Mouse (Mus musculus) lung, postnatal 0 days (tissue): ENCODE data around the gene Atpif1.

Experiments used
- CTCF ChIP-seq: IDR thresholded peaks from 2 replicates; pipeline ENCODE4 v1.5.1; 2016; ENCODE audit warnings: antibody characterized with exemption, mild to moderate bottlenecking
- EP300 ChIP-seq: IDR thresholded peaks from 2 replicates; pipeline ENCODE4 v1.6.1; 2016; ENCODE audit warnings: antibody characterized with exemption, mild to moderate bottlenecking, control low read depth

DNA sequence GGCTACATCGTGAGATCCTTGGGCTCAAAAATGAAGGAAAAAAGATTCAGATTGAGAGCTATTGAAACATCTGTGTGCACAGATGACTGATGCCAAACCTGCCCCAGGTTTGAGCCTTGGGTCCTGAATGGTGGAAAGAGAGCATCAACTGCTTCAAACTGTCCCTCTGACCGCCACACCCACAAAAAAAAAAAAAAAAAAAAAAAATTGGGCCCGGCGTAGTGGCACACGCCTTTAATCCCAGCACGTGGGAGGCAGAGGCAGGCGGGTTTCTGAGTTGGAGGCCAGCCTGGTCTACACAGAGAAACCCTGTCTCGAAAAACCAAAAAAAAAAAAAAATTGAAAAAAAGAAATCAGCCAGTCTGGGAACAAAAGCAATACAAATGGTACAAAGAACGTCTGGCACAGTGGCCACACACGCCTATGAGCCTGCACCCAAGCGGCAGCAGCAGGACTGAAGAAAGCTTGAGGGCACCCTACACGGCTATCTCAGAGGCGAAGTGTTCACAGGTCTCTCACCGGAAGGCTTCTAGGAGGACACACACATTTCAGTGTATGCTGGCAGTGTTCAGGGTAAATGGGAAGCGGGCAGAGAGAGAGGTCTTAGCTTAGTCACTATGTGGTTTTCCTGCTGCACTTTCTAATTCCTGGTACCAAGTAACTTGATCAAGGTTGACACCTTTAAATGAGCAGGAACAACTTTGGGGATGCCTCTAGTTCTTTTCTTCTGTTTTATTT lies 43.0 kb downstream of the Atpif1 start:
- no peak for TF ChIP-seq EP300
- TF ChIP-seq CTCF: no peak
